Mouse (Mus musculus): ENCODE measurements around the gene Elmo1.

- TF ChIP-seq CTCF (IDR thresholded peaks at IDR 0.05; ENCODE audit: low read depth) (no peak), EP300 (IDR thresholded peaks at IDR 0.05; ENCODE audit: low read depth) (no peak)
These were observed 236.7 kb downstream of the Elmo1 start for GRCm38 (mm10) chr13:20327064-20327463.
